9 mouse cellular contexts compared by ENCODE assay signal in genomic region chr11:49844969-49845368, GRCm38 (mm10). TPM values are rescaled to one million over a fixed set of nuclear protein-coding genes. Genes with fewer than 3 reads are reported as not detected.
DNase-seq lines count a peak whose midpoint lies in the region; ATAC-seq lines count a peak whose summit lies in the region.
"Had no signal": no experiment of that assay in that cellular context is flagged by ENCODE, and none has a peak within 500 bp of the region (broad histone marks: within the 10 kb centered on the region; RNA-seq: fewer than 3 reads in every experiment).

No protein-coding gene starts in this region.

- peaks cover 4% of the 10 kb centered on the region; the same call in 1 of the 2 replicates for H3K4me1 ChIP-seq in forebrain, embryonic 11.5 days (replicated peaks; ENCODE audit: control insufficient read depth, insufficient read depth, low read length)
- H3K4me1 ChIP-seq in forebrain, embryonic 13.5 days: peaks cover 28% of the 10 kb centered on the region
- peaks cover 83% of the 10 kb centered on the region for H3K4me1 ChIP-seq in megakaryocyte, embryonic 14.5 days

- ATAC-seq in forebrain, embryonic 11.5 days (replicated peaks; ENCODE audit: low FRiP score): no peak
- ATAC-seq in forebrain, embryonic 13.5 days: no peak

- H3K27me3 ChIP-seq in forebrain, embryonic 11.5 days (ENCODE audit: control insufficient read depth, insufficient read depth, low read length): no peaks in the 10 kb centered on the region
- no peaks in the 10 kb centered on the region for H3K27me3 ChIP-seq in forebrain, embryonic 13.5 days
- no peaks in the 10 kb centered on the region for H3K27me3 ChIP-seq in megakaryocyte, embryonic 14.5 days (replicated peaks)

- H3K9me3 ChIP-seq in forebrain, embryonic 11.5 days (ENCODE audit: control insufficient read depth, low read length): no peaks in the 10 kb centered on the region
- H3K9me3 ChIP-seq in forebrain, embryonic 13.5 days (replicated peaks): no peaks in the 10 kb centered on the region
- no peaks in the 10 kb centered on the region for H3K9me3 ChIP-seq in megakaryocyte, embryonic 14.5 days

- H3K36me3 ChIP-seq in forebrain, embryonic 11.5 days (ENCODE audit: control insufficient read depth, insufficient read depth, low read length): no peaks in the 10 kb centered on the region
- H3K36me3 ChIP-seq in forebrain, embryonic 13.5 days (ENCODE audit: poor library complexity, severe bottlenecking): no peaks in the 10 kb centered on the region; the same call in 1 of the 2 replicates
- H3K36me3 ChIP-seq in megakaryocyte, embryonic 14.5 days (replicated peaks; ENCODE audit: low read length): peaks cover 4% of the 10 kb centered on the region

- no peak overlapping the region for H3K4me2 ChIP-seq in forebrain, embryonic 11.5 days (ENCODE audit: low read depth, low read length, severe bottlenecking)
- no peak overlapping the region for H3K4me2 ChIP-seq in forebrain, embryonic 13.5 days

- DNase-seq in forebrain, embryonic 11.5 days (ENCODE audit: low spot score): peak; percentile 75
- DNase-seq in ES-CJ7 (ENCODE audit: low read depth, low spot score): peak; percentile 73
- DNase-seq in cerebellum, adult 18-20 months: peak; percentile 74 to 75
- DNase-seq in gastrocnemius, postnatal 14 days: peak; percentile 61
- DNase-seq in layer of hippocampus, postnatal 25 days (ENCODE audit: extremely low spot score in 1 of 2, low spot score in 1 of 2): peak; percentile 31 to 68
- DNase-seq in spleen, postnatal 4 days (ENCODE audit: low spot score in 2 of 2): peak; percentile 65 to 86

- intact Hi-C loops in gastrocnemius, postnatal 14 days (cut with DNase I; ENCODE audit: low total_unique reads): loop anchor here (10.0 kb wide), 1 partner anchor 120 kb away; no protein-coding TSS in a partner anchor

- WGBS in forebrain, embryonic 11.5 days: 56% methylated on average over 3 of the region's 3 CpGs
- WGBS in forebrain, embryonic 13.5 days: 43% methylated on average over 3 of the region's 3 CpGs

- no peak overlapping the region for H3K4me3 ChIP-seq in forebrain, embryonic 11.5 days (ENCODE audit: low read depth, low read length)
- no peak overlapping the region for H3K4me3 ChIP-seq in forebrain, embryonic 13.5 days
- peak overlapping the region; percentile 64 for H3K4me3 ChIP-seq in megakaryocyte, embryonic 14.5 days (replicated peaks)

- no peak overlapping the region for H3K27ac ChIP-seq in forebrain, embryonic 11.5 days (ENCODE audit: low read depth, low read length)
- no peak overlapping the region for H3K27ac ChIP-seq in forebrain, embryonic 13.5 days

- H3K9ac ChIP-seq in forebrain, embryonic 11.5 days (ENCODE audit: low read length): no peak overlapping the region
- no peak overlapping the region for H3K9ac ChIP-seq in forebrain, embryonic 13.5 days

RNA-seq across cellular contexts. Expression of gene Mapk9, which starts 1.6 kb away (rescaled TPM):
- 41.4 and 42.9 TPM in 2 replicates for polyA plus RNA-seq in forebrain, embryonic 11.5 days (2014; fragmentation: Nextera tagmentation; extraction: Ambion mirVana)
- polyA plus RNA-seq in forebrain, embryonic 13.5 days (2015; fragmentation: Nextera tagmentation; extraction: Ambion mirVana): 33.1 and 33.2 TPM in 2 replicates
- 10 to 100 TPM; 40.6 to 43.9 TPM for total RNA-seq in gastrocnemius, postnatal 14 days (2021)
- total RNA-seq in layer of hippocampus, postnatal 25 days (2021): 100 to 1,000 TPM; 138 to 149 TPM
- polyA plus RNA-seq in megakaryocyte, embryonic 14.5 days (2012; ENCODE audit: insufficient read depth, low replicate concordance): 3.2 and 7.6 TPM in 2 replicates

RNA-seq across cellular contexts. Expression of gene Gfpt2, which starts 51.0 kb away (rescaled TPM):
- 11.2 and 14.1 TPM in 2 replicates for polyA plus RNA-seq in forebrain, embryonic 11.5 days (2014; fragmentation: Nextera tagmentation; extraction: Ambion mirVana)
- polyA plus RNA-seq in forebrain, embryonic 13.5 days (2015; fragmentation: Nextera tagmentation; extraction: Ambion mirVana): 6.9 and 7.0 TPM in 2 replicates
- total RNA-seq in gastrocnemius, postnatal 14 days (2021): 1 to 10 TPM; 6.0 to 8.2 TPM
- total RNA-seq in layer of hippocampus, postnatal 25 days (2021): 1 to 10 TPM; 4.2 to 5.6 TPM
- not detected in 2 replicates for polyA plus RNA-seq in megakaryocyte, embryonic 14.5 days (2012; ENCODE audit: insufficient read depth, low replicate concordance)

RNA-seq across cellular contexts. Expression of gene Rasgef1c, which starts 56.7 kb away (rescaled TPM):
- polyA plus RNA-seq in forebrain, embryonic 11.5 days (2014; fragmentation: Nextera tagmentation; extraction: Ambion mirVana): 1.2 and 1.6 TPM in 2 replicates
- polyA plus RNA-seq in forebrain, embryonic 13.5 days (2015; fragmentation: Nextera tagmentation; extraction: Ambion mirVana): 5.7 and 6.3 TPM in 2 replicates
- 1 to 10 TPM; 1.1 to 1.7 TPM for total RNA-seq in gastrocnemius, postnatal 14 days (2021)
- 1 to 10 TPM; 1.9 to 2.3 TPM for total RNA-seq in layer of hippocampus, postnatal 25 days (2021)
- not detected in 2 replicates for polyA plus RNA-seq in megakaryocyte, embryonic 14.5 days (2012; ENCODE audit: insufficient read depth, low replicate concordance)
- polyA plus RNA-seq: liver, embryonic 16.5 days had no signal
